Mouse (Mus musculus) bone marrow macrophage, adult 2 months (primary cell): ENCODE results near the gene Sfxn1.

ENCODE experiments used
- CTCF ChIP-seq: IDR thresholded peaks from 2 replicates; pipeline ENCODE4 v1.5.1; 2012; ENCODE audit warnings: low read depth, mild to moderate bottlenecking, low read length, moderate library complexity
- POLR2A ChIP-seq: IDR thresholded peaks from 2 replicates; pipeline ENCODE4 v1.6.1; 2012; ENCODE audit warnings: mild to moderate bottlenecking, low read depth, low read length, borderline replicate concordance

GRCm38 (mm10) chr13:54155822-54156221 lies 84.2 kb downstream of the Sfxn1 start:
- no peak for TF ChIP-seq POLR2A
- TF ChIP-seq CTCF, result no peak
